Mouse (Mus musculus): Measurements from ENCODE around the gene Ddc. TPM values are rescaled to one million over a fixed set of nuclear protein-coding genes. Genes with fewer than 3 reads are reported as not detected.

Ddc gene
- total and polyA plus RNA-seq, 2 experiments from 2014 or later: 8.6 to 13.6 TPM

GRCm38 (mm10) chr11:11892993-11893602 lies 4.8 kb downstream of the Ddc start:
- no peak overlapping the region for H3K9ac ChIP-seq
- H3K4me3 ChIP-seq (ENCODE audit: low read depth, low read length): no peak overlapping the region
- no peak for DNase-seq
- no peak overlapping the region for H3K27ac ChIP-seq (ENCODE audit: low read depth, low read length)
- H3K27me3 ChIP-seq (ENCODE audit: insufficient read depth, low read length): no peaks in the 10 kb centered on the region
- 61% methylated on average over 10 of the region's 10 CpGs for WGBS
- H3K36me3 ChIP-seq (ENCODE audit: insufficient read depth): no peaks in the 10 kb centered on the region
- no peak overlapping the region for H3K4me2 ChIP-seq (ENCODE audit: low read depth)
- H3K9me3 ChIP-seq (ENCODE audit: low read length): no peaks in the 10 kb centered on the region
- no peaks in the 10 kb centered on the region for H3K4me1 ChIP-seq (ENCODE audit: insufficient read depth)
- no peak for TF ChIP-seq CTCF (IDR thresholded peaks at IDR 0.05; ENCODE audit: low read depth)
- no peak for ATAC-seq

- no peak overlapping the region for H3K4me2 ChIP-seq (ENCODE audit: low read depth)
- no peak overlapping the region for H3K27ac ChIP-seq (ENCODE audit: low read depth, low read length)
- ATAC-seq: no peak; the same call in 1 of the 2 replicates
- no peaks in the 10 kb centered on the region for H3K9me3 ChIP-seq (ENCODE audit: low read length)
- no peak overlapping the region for H3K9ac ChIP-seq
- no peak overlapping the region for H3K4me3 ChIP-seq (ENCODE audit: low read depth, low read length)
- H3K27me3 ChIP-seq (ENCODE audit: insufficient read depth, low read length): no peaks in the 10 kb centered on the region
- H3K36me3 ChIP-seq (ENCODE audit: insufficient read depth): no peaks in the 10 kb centered on the region
- H3K4me1 ChIP-seq (ENCODE audit: insufficient read depth): no peaks in the 10 kb centered on the region
- DNase-seq: no peak
- no peak for TF ChIP-seq CTCF (IDR thresholded peaks at IDR 0.05; ENCODE audit: low read depth)
Observed at GRCm38 (mm10) chr11:11891832-11892231, 6.1 kb downstream of the Ddc start.

- TF ChIP-seq CTCF (IDR thresholded peaks at IDR 0.05; ENCODE audit: low read depth): no peak
- no peak overlapping the region for H3K27ac ChIP-seq (ENCODE audit: low read depth, low read length)
- 53% methylated on average over 10 of the region's 10 CpGs for WGBS
- H3K36me3 ChIP-seq (ENCODE audit: insufficient read depth): no peaks in the 10 kb centered on the region
- H3K9me3 ChIP-seq (ENCODE audit: low read length): no peaks in the 10 kb centered on the region
- ATAC-seq: peak; percentile 47
- H3K9ac ChIP-seq: no peak overlapping the region
- H3K27me3 ChIP-seq (ENCODE audit: insufficient read depth, low read length): no peaks in the 10 kb centered on the region
- H3K4me1 ChIP-seq (ENCODE audit: insufficient read depth): no peaks in the 10 kb centered on the region
- DNase-seq: no peak
- H3K4me3 ChIP-seq (ENCODE audit: low read depth, low read length): no peak overlapping the region
- H3K4me2 ChIP-seq (ENCODE audit: low read depth): no peak overlapping the region
Observed at GRCm38 (mm10) chr11:11890139-11890741, 7.7 kb downstream of the Ddc start.

GRCm38 (mm10) chr11:11888727-11889126 lies 9.2 kb downstream of the Ddc start:
- Histone ChIP-seq H3K4me1 (ENCODE audit: insufficient read depth) (no peaks in the 10 kb centered on the region), H3K4me3 (ENCODE audit: low read depth, low read length) (no peak overlapping the region), H3K27me3 (ENCODE audit: insufficient read depth, low read length) (no peaks in the 10 kb centered on the region), H3K9me3 (ENCODE audit: low read length) (no peaks in the 10 kb centered on the region), H3K9ac (no peak overlapping the region), H3K4me2 (ENCODE audit: low read depth) (no peak overlapping the region), H3K27ac (ENCODE audit: low read depth, low read length) (no peak overlapping the region), H3K36me3 (ENCODE audit: insufficient read depth) (no peaks in the 10 kb centered on the region)
- TF ChIP-seq CTCF (IDR thresholded peaks at IDR 0.05; ENCODE audit: low read depth): no peak
- ATAC-seq (no peak), DNase-seq (no peak)
- WGBS: 83% methylated on average over 3 of the region's 3 CpGs

- no peak overlapping the region for H3K9ac ChIP-seq
- H3K4me1 ChIP-seq (ENCODE audit: insufficient read depth): no peaks in the 10 kb centered on the region
- 76% methylated on average over 3 of the region's 3 CpGs for WGBS
- no peaks in the 10 kb centered on the region for H3K9me3 ChIP-seq (ENCODE audit: low read length)
- DNase-seq (no peak), ATAC-seq (no peak)
- H3K4me2 ChIP-seq (ENCODE audit: low read depth): no peak overlapping the region
- no peak for TF ChIP-seq CTCF (IDR thresholded peaks at IDR 0.05; ENCODE audit: low read depth)
- H3K36me3 ChIP-seq (ENCODE audit: insufficient read depth): no peaks in the 10 kb centered on the region
- H3K27me3 ChIP-seq (ENCODE audit: insufficient read depth, low read length): no peaks in the 10 kb centered on the region
- no peak overlapping the region for H3K27ac ChIP-seq (ENCODE audit: low read depth, low read length)
- no peak overlapping the region for H3K4me3 ChIP-seq (ENCODE audit: low read depth, low read length)
Observed at GRCm38 (mm10) chr11:11888051-11888450, 9.9 kb downstream of the Ddc start.

GRCm38 (mm10) chr11:11886403-11886998 lies 11.4 kb downstream of the Ddc start:
- Histone ChIP-seq H3K4me3 (ENCODE audit: low read depth, low read length) (no peak overlapping the region), H3K4me2 (ENCODE audit: low read depth) (no peak overlapping the region), H3K9ac (no peak overlapping the region), H3K9me3 (ENCODE audit: low read length) (no peaks in the 10 kb centered on the region), H3K27ac (ENCODE audit: low read depth, low read length) (no peak overlapping the region), H3K27me3 (ENCODE audit: insufficient read depth, low read length) (no peaks in the 10 kb centered on the region), H3K36me3 (ENCODE audit: insufficient read depth) (no peaks in the 10 kb centered on the region), H3K4me1 (ENCODE audit: insufficient read depth) (no peaks in the 10 kb centered on the region)
- WGBS: 72% methylated on average over 4 of the region's 4 CpGs
- ATAC-seq: no peak
- DNase-seq: no peak
- TF ChIP-seq CTCF (IDR thresholded peaks at IDR 0.05; ENCODE audit: low read depth): no peak

- no peak for TF ChIP-seq CTCF (IDR thresholded peaks at IDR 0.05; ENCODE audit: low read depth)
- 21% methylated on average over 3 of the region's 3 CpGs for WGBS
Observed at GRCm38 (mm10) chr11:11885921-11886320, 12.0 kb downstream of the Ddc start.

More at GRCm38 (mm10) chr11:11885921-11886320, 12.0 kb downstream of the Ddc start:
- Histone ChIP-seq H3K36me3 (ENCODE audit: insufficient read depth) (no peaks in the 10 kb centered on the region), H3K4me1 (ENCODE audit: insufficient read depth) (no peaks in the 10 kb centered on the region), H3K4me2 (ENCODE audit: low read depth) (no peak overlapping the region), H3K9ac (no peak overlapping the region), H3K27ac (ENCODE audit: low read depth, low read length) (no peak overlapping the region), H3K9me3 (ENCODE audit: low read length) (no peaks in the 10 kb centered on the region), H3K27me3 (ENCODE audit: insufficient read depth, low read length) (no peaks in the 10 kb centered on the region), H3K4me3 (ENCODE audit: low read depth, low read length) (no peak overlapping the region)
- DNase-seq: no peak
- no peak for ATAC-seq

Data from forebrain, postnatal 0 days (tissue).